Mouse (Mus musculus): Measurements from ENCODE around the gene Zfp87. TPM values are rescaled to one million over a fixed set of nuclear protein-coding genes. Genes with fewer than 3 reads are reported as not detected.

The Zfp87 gene
- 23.7 and 25.7 TPM in 2 replicates for polyA plus RNA-seq (2012; rRNA removed)

DNA sequence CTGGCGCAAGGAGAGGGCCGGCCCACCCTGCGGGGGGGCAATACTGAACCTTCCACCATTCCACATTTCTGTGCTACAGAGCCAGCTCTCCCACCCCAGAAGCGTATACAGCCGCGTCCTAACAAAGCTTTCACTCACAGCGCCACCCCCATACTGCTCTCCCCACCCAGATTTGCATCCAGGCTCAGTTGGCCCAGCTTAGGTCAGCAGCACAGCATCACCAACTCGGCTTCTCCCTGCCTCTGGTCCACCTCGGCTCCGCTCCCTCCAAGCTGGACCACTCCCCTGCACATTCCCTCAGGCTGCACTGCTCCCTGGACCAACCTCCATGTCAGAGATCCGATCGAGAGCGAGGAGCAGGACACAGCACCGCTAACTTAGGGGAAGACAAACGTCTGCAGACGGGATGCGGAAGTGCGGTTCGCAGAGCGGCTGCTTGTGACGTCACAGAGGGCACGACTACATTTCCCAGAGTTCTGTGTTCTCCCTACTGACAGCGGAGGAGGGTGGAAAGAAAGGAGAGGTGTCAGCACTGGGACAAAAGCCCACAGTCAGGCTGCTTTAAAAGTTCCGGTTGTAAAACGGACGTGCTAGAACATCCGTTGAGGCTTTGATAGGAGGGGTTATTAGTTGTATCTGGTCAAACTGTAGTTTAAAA lies at the start of gene Zfp87, which contains the start of gene Gm26965:
Gene Zfp87 (minus strand): TSS at position 425 of the 658 bp plus-strand sequence.
Gene Gm26965 (minus strand): TSS at position 399 of the 658 bp plus-strand sequence.
- DNase-seq (ENCODE audit: low read depth): peak; percentile 98
- TF ChIP-seq CTCF (IDR thresholded peaks at IDR 0.05; ENCODE audit: borderline replicate concordance, extremely low read depth, insufficient read depth, insufficient read length) (no peak), POLR2A (IDR thresholded peaks at IDR 0.05; ENCODE audit: borderline replicate concordance, extremely low read depth, insufficient read depth, insufficient read length, poor library complexity, severe bottlenecking) (0 out of 2 replicates have a peak, but pooled peaks have one; percentile 25)

DNA sequence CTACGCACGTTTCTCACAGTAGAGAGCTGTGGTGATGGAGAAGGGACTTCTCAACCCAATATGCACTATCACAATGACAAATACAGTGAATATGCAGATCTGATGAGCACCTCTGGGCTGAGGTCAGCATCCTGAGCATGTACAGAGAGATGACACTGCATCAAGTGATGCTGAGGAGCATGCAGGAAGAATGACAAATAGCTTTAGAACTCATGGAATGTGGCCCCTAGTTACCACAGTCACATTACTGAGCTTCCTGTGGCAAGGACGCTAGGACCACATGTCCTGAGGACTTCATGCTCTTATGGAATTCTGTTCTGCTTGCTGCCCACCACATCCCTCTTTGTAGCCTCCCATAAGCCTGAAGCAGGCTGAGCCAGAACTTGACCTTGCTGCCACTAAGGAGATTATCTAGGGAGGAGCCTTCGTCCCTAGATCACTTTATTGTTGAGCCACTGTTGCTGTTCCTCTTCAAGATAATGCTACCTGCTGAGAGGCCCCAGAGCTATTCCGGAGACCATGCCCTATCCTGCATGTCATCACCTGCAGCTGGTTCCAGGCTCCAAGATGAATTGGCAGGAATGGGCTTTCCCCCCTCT lies 46.7 kb upstream of the Zfp87 start:
- DNase-seq (ENCODE audit: low read depth): no peak
- TF ChIP-seq POLR2A (IDR thresholded peaks at IDR 0.05; ENCODE audit: borderline replicate concordance, extremely low read depth, insufficient read depth, insufficient read length, poor library complexity, severe bottlenecking): no peak

DNA sequence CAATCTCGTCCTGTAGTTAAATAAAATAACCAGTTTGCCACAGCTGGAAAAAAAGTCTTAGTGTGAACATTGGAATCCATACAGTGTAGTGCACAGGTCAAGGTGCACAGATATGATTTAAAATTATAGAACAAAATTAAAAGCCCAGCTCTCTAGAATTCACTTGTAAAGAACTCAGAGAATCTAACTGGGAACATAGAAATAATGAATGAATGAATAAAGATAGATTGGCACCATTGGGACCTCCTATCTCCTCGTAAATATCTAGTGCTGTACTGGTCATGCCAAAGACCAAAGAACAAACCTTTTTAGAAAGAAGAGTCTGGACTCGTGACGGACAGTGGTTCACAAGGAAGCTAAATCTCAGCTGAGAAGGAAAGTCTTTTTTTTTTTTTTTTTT lies 27.8 kb upstream of the Zfp87 start, which contains the start of gene Zfp748:
Gene Zfp748 (minus strand): TSS at position 101 of the 400 bp plus-strand sequence.
- no peak for DNase-seq (ENCODE audit: low read depth)

DNA sequence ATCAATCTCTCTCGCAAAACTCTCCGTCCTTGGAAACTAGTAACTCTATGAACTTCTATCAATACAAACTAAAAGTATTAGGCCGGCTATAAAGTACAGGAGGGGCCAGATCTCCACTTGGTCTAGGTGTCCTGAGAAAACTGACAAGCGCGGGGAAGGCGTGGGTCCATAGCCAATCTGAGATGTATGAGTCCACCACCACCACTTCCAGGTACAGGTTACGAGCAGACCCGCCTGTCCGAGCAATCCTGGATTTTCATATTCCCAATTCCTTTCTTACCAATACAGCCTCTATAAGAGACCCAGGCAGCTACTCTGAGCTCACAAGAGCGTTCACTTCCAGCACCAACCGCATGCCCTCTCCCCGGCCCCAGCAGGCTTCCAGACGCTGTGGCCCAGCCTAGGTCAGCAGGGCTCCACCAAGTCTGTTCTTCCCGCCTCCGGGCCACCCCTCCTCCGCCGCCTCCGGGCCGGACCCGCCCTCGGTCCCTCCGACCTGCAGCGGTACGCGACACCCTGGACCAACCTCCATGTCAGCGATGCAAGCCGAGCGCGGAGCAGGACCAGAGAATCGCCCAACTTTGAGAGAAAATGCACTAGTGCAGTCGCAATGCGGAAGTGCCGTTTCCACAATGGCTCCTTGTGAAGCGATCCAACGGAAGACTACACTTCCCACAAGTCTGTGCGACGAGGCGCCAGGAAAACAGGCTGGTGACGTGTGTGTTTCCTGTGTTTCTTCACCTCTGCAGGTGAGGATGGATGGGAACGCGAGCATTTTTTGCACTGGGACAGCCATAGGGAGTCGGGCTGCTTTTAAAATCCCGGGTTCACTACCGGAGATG lies 26.7 kb upstream of the Zfp87 start:
- DNase-seq (ENCODE audit: low read depth): peak; percentile 98
- peak; percentile 30; the same call in 1 of the 2 replicates for TF ChIP-seq POLR2A (IDR thresholded peaks at IDR 0.05; ENCODE audit: borderline replicate concordance, extremely low read depth, insufficient read depth, insufficient read length, poor library complexity, severe bottlenecking)
- no peak for TF ChIP-seq CTCF (IDR thresholded peaks at IDR 0.05; ENCODE audit: borderline replicate concordance, extremely low read depth, insufficient read depth, insufficient read length)

More for the DNA sequence above, 27.8 kb upstream of the Zfp87 start, which contains the start of gene Zfp748:
- no peak for TF ChIP-seq POLR2A (IDR thresholded peaks at IDR 0.05; ENCODE audit: borderline replicate concordance, extremely low read depth, insufficient read depth, insufficient read length, poor library complexity, severe bottlenecking)
- no peak for TF ChIP-seq CTCF (IDR thresholded peaks at IDR 0.05; ENCODE audit: borderline replicate concordance, extremely low read depth, insufficient read depth, insufficient read length)

DNA sequence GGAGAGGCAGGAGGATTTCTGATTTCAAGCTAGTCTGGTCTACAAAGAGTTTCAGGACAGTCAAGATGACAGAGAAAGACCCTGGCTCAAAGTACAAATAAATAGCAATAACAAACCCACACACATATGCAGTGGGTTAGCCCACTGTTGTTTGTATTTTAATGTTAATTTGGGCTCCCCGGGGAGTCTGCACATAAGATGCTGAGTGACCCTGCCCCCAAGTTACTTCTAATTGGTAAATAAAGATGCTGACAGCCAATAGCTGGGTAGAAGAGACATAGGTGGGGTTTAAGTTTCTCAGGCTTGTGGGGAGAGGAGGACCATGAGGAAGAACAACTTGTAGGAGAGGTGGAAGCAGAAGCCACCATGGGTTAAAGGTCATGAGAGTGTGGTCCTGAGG lies 20.0 kb upstream of the Zfp87 start:
- TF ChIP-seq CTCF (IDR thresholded peaks at IDR 0.05; ENCODE audit: borderline replicate concordance, extremely low read depth, insufficient read depth, insufficient read length): no peak
- TF ChIP-seq POLR2A (IDR thresholded peaks at IDR 0.05; ENCODE audit: borderline replicate concordance, extremely low read depth, insufficient read depth, insufficient read length, poor library complexity, severe bottlenecking): no peak
- DNase-seq (ENCODE audit: low read depth): no peak

DNA sequence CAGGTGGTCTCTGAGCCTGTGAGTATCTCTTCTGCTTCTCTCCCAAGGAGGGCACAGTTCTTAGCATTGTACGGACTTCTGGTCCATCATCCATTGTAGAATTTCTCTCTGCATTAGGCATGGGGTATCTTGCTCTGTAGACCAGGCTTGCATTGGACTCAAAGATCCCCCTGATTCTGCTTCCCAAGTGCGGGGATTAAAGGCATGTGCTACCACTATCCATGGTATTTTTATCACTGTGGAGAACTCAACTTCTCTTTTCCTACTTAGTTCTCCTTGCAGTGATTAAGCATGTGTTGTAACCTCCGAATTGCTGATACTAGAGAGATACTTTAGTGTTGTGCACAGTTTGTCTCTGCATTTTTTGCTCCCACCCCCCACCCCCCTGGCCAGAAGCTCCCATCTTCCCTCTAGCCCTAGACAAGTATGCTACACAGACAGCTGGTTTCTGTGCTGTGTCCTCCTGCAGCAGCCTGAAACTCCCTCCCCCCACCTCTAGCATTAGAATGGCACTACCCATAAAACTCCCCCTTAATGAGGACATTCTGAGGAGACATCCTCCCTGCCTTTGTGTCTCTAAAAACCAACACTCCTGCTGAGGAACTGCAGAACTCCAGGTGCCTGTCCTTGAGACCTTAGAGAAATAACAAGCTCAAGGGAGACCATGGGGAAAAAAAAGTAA lies 1.2 kb upstream of the Zfp87 start:
- TF ChIP-seq CTCF (IDR thresholded peaks at IDR 0.05; ENCODE audit: borderline replicate concordance, extremely low read depth, insufficient read depth, insufficient read length) (no peak), POLR2A (IDR thresholded peaks at IDR 0.05; ENCODE audit: borderline replicate concordance, extremely low read depth, insufficient read depth, insufficient read length, poor library complexity, severe bottlenecking) (no peak)
- DNase-seq (ENCODE audit: low read depth): no peak

DNA sequence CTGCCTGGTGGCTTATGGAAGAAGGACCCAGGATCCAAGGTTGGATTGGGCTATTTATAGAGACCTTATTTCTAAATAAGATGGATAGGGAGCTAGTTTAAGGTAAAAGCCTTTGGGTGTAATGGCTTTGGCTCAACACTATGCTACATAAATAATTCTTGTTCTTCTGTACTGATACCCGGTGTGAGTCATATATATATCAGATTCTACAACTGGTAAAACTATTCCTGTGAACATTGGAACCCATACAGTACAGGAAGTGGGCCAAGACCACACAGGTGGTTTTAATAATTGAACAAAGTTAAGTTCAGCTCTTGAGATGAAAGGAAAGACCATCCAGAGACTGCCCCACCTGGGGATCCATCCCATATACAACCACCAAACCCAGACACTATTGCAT lies 25.1 kb downstream of the Zfp87 start:
- DNase-seq (ENCODE audit: low read depth): no peak
- TF ChIP-seq POLR2A (IDR thresholded peaks at IDR 0.05; ENCODE audit: borderline replicate concordance, extremely low read depth, insufficient read depth, insufficient read length, poor library complexity, severe bottlenecking): no peak
- TF ChIP-seq CTCF (IDR thresholded peaks at IDR 0.05; ENCODE audit: borderline replicate concordance, extremely low read depth, insufficient read depth, insufficient read length): no peak

DNA sequence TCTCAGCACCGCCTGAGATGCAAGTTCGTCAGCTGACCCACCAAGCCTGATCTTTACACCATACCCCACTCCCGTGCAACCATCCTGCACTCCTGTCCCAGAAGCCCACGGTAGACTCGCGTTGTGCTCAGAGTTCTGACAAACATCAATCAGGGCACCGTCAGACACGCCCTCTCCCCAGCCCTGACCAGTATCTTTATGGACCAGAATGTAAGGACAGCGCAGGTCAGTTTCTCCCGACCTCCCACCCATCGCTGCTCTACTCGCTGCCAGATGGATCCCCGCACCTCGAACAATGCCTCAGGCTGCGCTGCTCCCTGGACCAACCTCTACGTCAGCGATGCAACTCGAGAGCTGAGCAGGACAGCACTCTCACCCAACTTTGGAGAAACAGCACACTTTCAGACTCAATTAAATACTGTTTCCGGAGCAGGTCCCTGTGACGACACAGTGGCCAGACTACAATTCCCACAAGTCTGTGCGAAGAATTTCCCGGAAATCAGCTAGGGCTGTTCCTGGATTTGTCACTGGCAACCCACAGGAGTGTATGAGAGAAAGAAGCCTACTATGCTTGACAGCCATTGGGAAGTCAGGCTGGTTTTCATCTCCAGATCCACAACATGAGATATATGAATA lies 25.8 kb downstream of the Zfp87 start, which contains the start of gene Zfp58:
Gene Zfp58 (minus strand): TSS at position 472 of the 636 bp plus-strand sequence.
- peak; percentile 97 for DNase-seq (ENCODE audit: low read depth)
- TF ChIP-seq POLR2A (IDR thresholded peaks at IDR 0.05; ENCODE audit: borderline replicate concordance, extremely low read depth, insufficient read depth, insufficient read length, poor library complexity, severe bottlenecking) (no peak), CTCF (IDR thresholded peaks at IDR 0.05; ENCODE audit: borderline replicate concordance, extremely low read depth, insufficient read depth, insufficient read length) (no peak)

DNA sequence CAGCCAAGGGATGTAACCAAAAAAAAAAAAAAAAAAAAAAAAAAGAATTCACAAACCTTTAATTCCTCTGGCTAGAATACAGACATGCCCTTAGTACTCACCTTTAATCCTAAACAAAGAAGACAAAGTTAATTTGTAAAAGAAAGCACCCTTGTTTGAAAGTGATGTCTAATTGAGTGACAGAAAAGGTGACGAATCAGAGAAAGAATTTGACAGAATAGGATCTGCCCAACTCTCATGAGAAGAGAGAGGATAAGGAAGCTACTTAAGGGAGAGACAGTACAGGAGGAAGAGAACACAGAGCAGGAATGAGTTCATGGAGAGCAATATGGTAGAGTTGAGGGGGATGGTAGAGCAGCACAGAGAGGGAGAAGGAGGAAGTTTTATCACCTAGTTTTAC lies 30.3 kb downstream of the Zfp87 start:
- TF ChIP-seq POLR2A (IDR thresholded peaks at IDR 0.05; ENCODE audit: borderline replicate concordance, extremely low read depth, insufficient read depth, insufficient read length, poor library complexity, severe bottlenecking) (no peak), CTCF (IDR thresholded peaks at IDR 0.05; ENCODE audit: borderline replicate concordance, extremely low read depth, insufficient read depth, insufficient read length) (no peak)
- DNase-seq (ENCODE audit: low read depth): no peak

DNA sequence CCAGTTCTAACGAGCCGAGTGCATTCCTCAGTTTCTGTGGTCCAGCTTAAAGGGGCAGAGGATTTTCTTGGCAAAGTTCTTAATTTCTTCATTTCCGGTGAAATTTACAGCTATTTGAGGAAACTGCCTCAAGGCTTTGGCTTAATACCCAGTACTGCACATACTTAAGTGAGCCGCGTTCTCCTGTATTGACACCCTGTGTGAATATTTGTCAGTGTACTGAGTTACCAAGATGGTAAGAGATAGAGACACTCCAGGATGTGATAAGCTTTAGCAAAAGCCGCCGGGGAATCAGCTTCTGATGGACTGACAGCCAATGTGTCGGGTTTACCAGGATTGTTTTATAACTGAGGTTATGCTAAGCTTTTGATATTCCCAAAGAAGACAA lies 41.6 kb downstream of the Zfp87 start:
- TF ChIP-seq POLR2A (IDR thresholded peaks at IDR 0.05; ENCODE audit: borderline replicate concordance, extremely low read depth, insufficient read depth, insufficient read length, poor library complexity, severe bottlenecking) (no peak), CTCF (IDR thresholded peaks at IDR 0.05; ENCODE audit: borderline replicate concordance, extremely low read depth, insufficient read depth, insufficient read length) (no peak)
- no peak for DNase-seq (ENCODE audit: low read depth)
